Mouse (Mus musculus): ENCODE results near the gene Mmp21. TPM values are rescaled to one million over a fixed set of nuclear protein-coding genes. Genes with fewer than 3 reads are reported as not detected.

Mmp21 gene
- total and polyA plus RNA-seq, 3 experiments = not detected

DNA sequence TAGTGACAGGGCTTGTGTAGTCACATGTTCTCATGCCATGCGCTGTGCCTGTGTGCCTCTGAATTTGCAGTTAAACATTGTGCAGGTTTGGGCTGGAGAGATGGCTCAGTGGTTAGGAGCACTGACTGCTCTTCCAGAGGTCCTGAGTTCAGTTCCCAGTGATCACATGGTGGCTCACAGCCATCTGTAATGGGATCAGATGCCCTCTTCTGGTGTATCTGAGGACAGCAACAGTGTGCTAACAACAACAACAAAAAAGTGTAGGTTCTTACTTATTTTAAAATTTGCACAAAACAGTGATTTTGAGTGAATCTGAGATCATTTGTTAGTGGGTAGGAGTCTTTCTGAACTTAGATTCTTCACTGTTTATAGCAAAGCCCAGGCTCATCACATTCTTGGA, 38.7 kb upstream of the Mmp21 start:
- no peak for DNase-seq
- 90% methylated on average over 1 of the region's 1 CpGs for WGBS
- intact Hi-C loops (cut with DNase I) = no loop called here
- no peaks in the 10 kb centered on the region for H3K79me2 ChIP-seq (replicated peaks; ENCODE audit: control insufficient read depth, insufficient read depth, low read length)
- H3K27ac ChIP-seq = no peak overlapping the region
- H3K27me3 ChIP-seq (ENCODE audit: control insufficient read depth, insufficient read depth, low read length) = no peaks in the 10 kb centered on the region
- TF ChIP-seq POLR2A (IDR thresholded peaks at IDR 0.05; ENCODE audit: insufficient read depth, low read depth, low read length) = no peak
- peak; percentile 54 for TF ChIP-seq CTCF (IDR thresholded peaks at IDR 0.05)
- TF ChIP-seq EP300 (IDR thresholded peaks at IDR 0.05; ENCODE audit: insufficient read depth, low read depth, low read length) = no peak
- H3K9ac ChIP-seq (ENCODE audit: low read depth, low read length) = no peak overlapping the region
- no peak overlapping the region for H3K4me3 ChIP-seq
- H3K4me1 ChIP-seq (ENCODE audit: control insufficient read depth, insufficient read depth, low read length) = no peaks in the 10 kb centered on the region
- no peaks in the 10 kb centered on the region for H3K36me3 ChIP-seq (ENCODE audit: control insufficient read depth, insufficient read depth, low read length)

DNA sequence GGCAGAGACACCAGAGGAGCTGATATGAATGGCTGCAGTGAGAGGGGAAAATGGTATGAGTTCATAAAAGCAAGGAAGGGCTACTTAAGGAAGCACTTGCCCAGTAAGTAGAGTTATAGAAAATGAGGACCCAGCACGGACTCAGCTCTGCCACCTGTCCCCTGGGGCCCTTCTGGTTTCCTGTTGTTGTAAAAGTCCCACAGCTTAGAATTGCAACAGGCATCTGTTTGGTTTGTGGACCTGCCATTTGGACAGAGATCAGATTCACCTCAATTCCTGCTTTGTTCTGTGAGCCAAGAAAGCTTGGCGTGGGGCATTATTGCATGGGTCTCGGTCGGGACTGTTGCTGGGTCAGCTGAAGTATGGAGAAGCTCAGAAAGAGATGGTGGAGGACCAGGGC, 35.5 kb upstream of the Mmp21 start:
- H3K4me1 ChIP-seq (ENCODE audit: control insufficient read depth, insufficient read depth, low read length) = no peaks in the 10 kb centered on the region
- no peak overlapping the region for H3K9ac ChIP-seq (ENCODE audit: low read depth, low read length)
- H3K4me3 ChIP-seq = no peak overlapping the region
- no peaks in the 10 kb centered on the region for H3K27me3 ChIP-seq (ENCODE audit: control insufficient read depth, insufficient read depth, low read length)
- no peak for DNase-seq
- H3K79me2 ChIP-seq (replicated peaks; ENCODE audit: control insufficient read depth, insufficient read depth, low read length) = no peaks in the 10 kb centered on the region; the same call in 1 of the 2 replicates
- H3K27ac ChIP-seq = no peak overlapping the region
- TF ChIP-seq EP300 (IDR thresholded peaks at IDR 0.05; ENCODE audit: insufficient read depth, low read depth, low read length) = no peak
- no peak for TF ChIP-seq POLR2A (IDR thresholded peaks at IDR 0.05; ENCODE audit: insufficient read depth, low read depth, low read length)
- no peak for TF ChIP-seq CTCF (IDR thresholded peaks at IDR 0.05)
- H3K36me3 ChIP-seq (ENCODE audit: control insufficient read depth, insufficient read depth, low read length) = no peaks in the 10 kb centered on the region
- intact Hi-C loops (cut with DNase I) = no loop called here
- 57% methylated on average over 4 of the region's 4 CpGs for WGBS

GRCm38 (mm10) chr7:133707301-133707700, 27.4 kb upstream of the Mmp21 start:
- TF ChIP-seq CTCF (IDR thresholded peaks at IDR 0.05) = peak; percentile 60
- TF ChIP-seq POLR2A (IDR thresholded peaks at IDR 0.05; ENCODE audit: insufficient read depth, low read depth, low read length) = no peak
- intact Hi-C loops (cut with DNase I) = loop anchor here (5.0 kb wide), 1 partner anchor 70 kb away; the partner anchor contains the start of gene Edrf1
- H3K4me3 ChIP-seq = no peak overlapping the region
- no peaks in the 10 kb centered on the region for H3K27me3 ChIP-seq (ENCODE audit: control insufficient read depth, insufficient read depth, low read length)
- H3K9ac ChIP-seq (ENCODE audit: low read depth, low read length) = no peak overlapping the region
- WGBS = 81% methylated on average over 2 of the region's 2 CpGs
- no peaks in the 10 kb centered on the region for H3K36me3 ChIP-seq (ENCODE audit: control insufficient read depth, insufficient read depth, low read length)
- no peak overlapping the region for H3K27ac ChIP-seq
- H3K79me2 ChIP-seq (replicated peaks; ENCODE audit: control insufficient read depth, insufficient read depth, low read length) = peaks cover 2% of the 10 kb centered on the region; the same call in 1 of the 2 replicates
- no peak for DNase-seq
- peaks cover 3% of the 10 kb centered on the region for H3K4me1 ChIP-seq (ENCODE audit: control insufficient read depth, insufficient read depth, low read length)

GRCm38 (mm10) chr7:133703906-133704305, 24.0 kb upstream of the Mmp21 start:
- DNase-seq = no peak
- Histone ChIP-seq H3K79me2 (replicated peaks; ENCODE audit: control insufficient read depth, insufficient read depth, low read length) (no peaks in the 10 kb centered on the region), H3K4me1 (ENCODE audit: control insufficient read depth, insufficient read depth, low read length) (no peaks in the 10 kb centered on the region), H3K4me3 (no peak overlapping the region), H3K9ac (ENCODE audit: low read depth, low read length) (no peak overlapping the region), H3K27ac (no peak overlapping the region), H3K27me3 (ENCODE audit: control insufficient read depth, insufficient read depth, low read length) (no peaks in the 10 kb centered on the region), H3K36me3 (ENCODE audit: control insufficient read depth, insufficient read depth, low read length) (no peaks in the 10 kb centered on the region)
- TF ChIP-seq POLR2A (IDR thresholded peaks at IDR 0.05; ENCODE audit: insufficient read depth, low read depth, low read length) (no peak), CTCF (IDR thresholded peaks at IDR 0.05) (no peak), EP300 (IDR thresholded peaks at IDR 0.05; ENCODE audit: insufficient read depth, low read depth, low read length) (no peak)
- intact Hi-C loops (cut with DNase I) = no loop called here
- WGBS = 93% methylated on average over 7 of the region's 7 CpGs

DNA sequence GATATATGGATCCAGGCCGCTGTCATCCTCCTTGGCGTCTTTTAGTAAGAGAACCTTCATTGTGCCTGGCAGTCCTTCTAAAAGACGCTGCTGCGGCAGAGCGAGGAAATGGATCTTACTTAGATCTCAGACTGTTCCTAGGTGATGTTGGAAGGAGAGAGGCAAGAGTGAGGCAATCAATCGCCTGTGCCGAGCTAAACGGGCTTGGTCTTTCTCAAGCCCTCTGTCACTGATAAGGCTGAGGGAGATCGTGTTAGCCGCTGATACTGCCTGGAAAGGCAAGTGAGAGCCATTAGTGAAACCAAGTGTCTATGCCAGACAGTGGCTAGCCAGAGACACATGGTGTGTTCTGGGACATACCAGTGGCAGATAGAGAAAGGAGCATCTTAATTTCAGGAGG, 22.5 kb upstream of the Mmp21 start:
- WGBS = 67% methylated on average over 10 of the region's 10 CpGs
- intact Hi-C loops (cut with DNase I) = no loop called here
- DNase-seq = no peak
- TF ChIP-seq POLR2A (IDR thresholded peaks at IDR 0.05; ENCODE audit: insufficient read depth, low read depth, low read length) (no peak), CTCF (IDR thresholded peaks at IDR 0.05) (no peak), EP300 (IDR thresholded peaks at IDR 0.05; ENCODE audit: insufficient read depth, low read depth, low read length) (no peak)
- Histone ChIP-seq H3K27me3 (ENCODE audit: control insufficient read depth, insufficient read depth, low read length) (no peaks in the 10 kb centered on the region), H3K27ac (no peak overlapping the region), H3K4me1 (ENCODE audit: control insufficient read depth, insufficient read depth, low read length) (no peaks in the 10 kb centered on the region), H3K9ac (ENCODE audit: low read depth, low read length) (no peak overlapping the region), H3K4me3 (no peak overlapping the region), H3K36me3 (ENCODE audit: control insufficient read depth, insufficient read depth, low read length) (no peaks in the 10 kb centered on the region), H3K79me2 (replicated peaks; ENCODE audit: control insufficient read depth, insufficient read depth, low read length) (no peaks in the 10 kb centered on the region)

- Histone ChIP-seq H3K27ac (no peak overlapping the region), H3K4me3 (no peak overlapping the region), H3K4me1 (ENCODE audit: control insufficient read depth, insufficient read depth, low read length) (no peaks in the 10 kb centered on the region), H3K27me3 (ENCODE audit: control insufficient read depth, insufficient read depth, low read length) (no peaks in the 10 kb centered on the region), H3K9ac (ENCODE audit: low read depth, low read length) (no peak overlapping the region), H3K79me2 (replicated peaks; ENCODE audit: control insufficient read depth, insufficient read depth, low read length) (no peaks in the 10 kb centered on the region), H3K36me3 (ENCODE audit: control insufficient read depth, insufficient read depth, low read length) (no peaks in the 10 kb centered on the region)
- 94% methylated on average over 7 of the region's 7 CpGs for WGBS
- DNase-seq = no peak
- intact Hi-C loops (cut with DNase I) = no loop called here
- no peak for TF ChIP-seq POLR2A (IDR thresholded peaks at IDR 0.05; ENCODE audit: insufficient read depth, low read depth, low read length)
- no peak for TF ChIP-seq EP300 (IDR thresholded peaks at IDR 0.05; ENCODE audit: insufficient read depth, low read depth, low read length)
- no peak for TF ChIP-seq CTCF (IDR thresholded peaks at IDR 0.05)
Measured at GRCm38 (mm10) chr7:133701366-133701765, 21.5 kb upstream of the Mmp21 start.
